In genomic region chr5:142505695-142506423, GRCm38 (mm10) we compare ENCODE assay signal across 8 mouse cellular contexts. TPM values are rescaled to one million over a fixed set of nuclear protein-coding genes. Genes with fewer than 3 reads are reported as not detected.
DNase-seq lines count a peak whose midpoint lies in the region; ATAC-seq and TF ChIP-seq lines count a peak whose summit lies in the region.

No protein-coding gene starts in this region.

- TF ChIP-seq POLR2A in lung, adult 2 months (IDR thresholded peaks at IDR 0.05; ENCODE audit: borderline replicate concordance, extremely low read depth, low read depth, low read length): no peak

- peaks cover 25% of the 10 kb centered on the region for H3K4me1 ChIP-seq in forebrain, embryonic 10.5 days
- peaks cover 17% of the 10 kb centered on the region for H3K4me1 ChIP-seq in forebrain, embryonic 13.5 days
- H3K4me1 ChIP-seq in lung, adult 2 months (ENCODE audit: control insufficient read depth, insufficient read depth, low read length): peaks cover 6% of the 10 kb centered on the region

- H3K9ac ChIP-seq in forebrain, embryonic 13.5 days: no peak overlapping the region

- no peaks in the 10 kb centered on the region for H3K9me3 ChIP-seq in forebrain, embryonic 10.5 days
- H3K9me3 ChIP-seq in forebrain, embryonic 13.5 days (replicated peaks): no peaks in the 10 kb centered on the region

- TF ChIP-seq CTCF in lung, adult 2 months (IDR thresholded peaks at IDR 0.05; ENCODE audit: insufficient read depth, low read length): peak; percentile 60

- H3K36me3 ChIP-seq in forebrain, embryonic 10.5 days (replicated peaks): no peaks in the 10 kb centered on the region
- H3K36me3 ChIP-seq in forebrain, embryonic 13.5 days (ENCODE audit: poor library complexity, severe bottlenecking): no peaks in the 10 kb centered on the region

- H3K27ac ChIP-seq in forebrain, embryonic 10.5 days: peak overlapping the region; percentile 8; the same call in 1 of the 2 replicates
- no peak overlapping the region for H3K27ac ChIP-seq in forebrain, embryonic 13.5 days

- no peak overlapping the region for H3K4me2 ChIP-seq in forebrain, embryonic 13.5 days

- H3K4me3 ChIP-seq in forebrain, embryonic 10.5 days: no peak overlapping the region
- no peak overlapping the region for H3K4me3 ChIP-seq in forebrain, embryonic 13.5 days
- H3K4me3 ChIP-seq in lung, adult 2 months (replicated peaks; ENCODE audit: extremely low read depth, low read depth, low read length): no peak overlapping the region

- H3K27me3 ChIP-seq in forebrain, embryonic 10.5 days (ENCODE audit: poor library complexity, severe bottlenecking): peaks cover 12% of the 10 kb centered on the region
- no peaks in the 10 kb centered on the region for H3K27me3 ChIP-seq in forebrain, embryonic 13.5 days

- ATAC-seq in forebrain, embryonic 13.5 days: no peak

- no peak for DNase-seq in forebrain, embryonic 10.5 days (ENCODE audit: extremely low spot score, low spot score)
- DNase-seq in lung, adult 2 months: peak; percentile 29
- no peak for DNase-seq in lung, postnatal 25 days (ENCODE audit: low spot score)
- DNase-seq in R1 (ENCODE audit: low read depth, low spot score): peak; percentile 45
- DNase-seq in lung, postnatal 14 days: peak; percentile 37
- no peak for DNase-seq in B cell, adult 2 months
- DNase-seq in urinary bladder, postnatal 36 days (ENCODE audit: low spot score in 2 of 2): no peak

- WGBS in forebrain, embryonic 10.5 days: 74% methylated on average over 3 of the region's 3 CpGs
- WGBS in forebrain, embryonic 13.5 days: 85% methylated on average over 3 of the region's 3 CpGs
- WGBS in lung, adult 2 months: 73% methylated on average over 3 of the region's 3 CpGs

RNA-seq across cellular contexts. Expression of gene Papolb, which starts 24.0 kb away (rescaled TPM):
- 0.06 and 0.21 TPM in 2 replicates for polyA plus RNA-seq in forebrain, embryonic 10.5 days (2016; fragmentation: Nextera tagmentation; extraction: Ambion mirVana)
- 0.06 and 0.12 TPM in 2 replicates for polyA plus RNA-seq in forebrain, embryonic 13.5 days (2015; fragmentation: Nextera tagmentation; extraction: Ambion mirVana)
- 0.10 and 0.14 TPM in 2 replicates for polyA plus RNA-seq in lung, adult 2 months (2012; rRNA removed)

RNA-seq across cellular contexts. Expression of gene Ap5z1, which starts 42.1 kb away (rescaled TPM):
- polyA plus RNA-seq in forebrain, embryonic 10.5 days (2016; fragmentation: Nextera tagmentation; extraction: Ambion mirVana): 10.6 and 12.5 TPM in 2 replicates
- 12.0 and 12.2 TPM in 2 replicates for polyA plus RNA-seq in forebrain, embryonic 13.5 days (2015; fragmentation: Nextera tagmentation; extraction: Ambion mirVana)
- 50.6 and 66.2 TPM in 2 replicates for polyA plus RNA-seq in lung, adult 2 months (2012; rRNA removed)

RNA-seq across cellular contexts. Expression of gene Radil, which starts 45.0 kb away (rescaled TPM):
- polyA plus RNA-seq in forebrain, embryonic 10.5 days (2016; fragmentation: Nextera tagmentation; extraction: Ambion mirVana): 2.2 and 2.8 TPM in 2 replicates
- polyA plus RNA-seq in forebrain, embryonic 13.5 days (2015; fragmentation: Nextera tagmentation; extraction: Ambion mirVana): 4.5 and 5.4 TPM in 2 replicates
- 36.0 and 40.6 TPM in 2 replicates for polyA plus RNA-seq in lung, adult 2 months (2012; rRNA removed)

Comparison
In these comparisons a context has a peak if more than half of its experiments do, and no peak if none do; other contexts are left out.
1. DNase-seq: peak in lung, adult 2 months (single experiment), R1 (single experiment) and lung, postnatal 14 days (single experiment); none in forebrain, embryonic 10.5 days (single experiment), lung, postnatal 25 days (single experiment), B cell, adult 2 months (0 of 2) and urinary bladder, postnatal 36 days (0 of 2).